Mouse (Mus musculus) bone marrow macrophage, adult 2 months (primary cell): ENCODE data around the gene Lpxn.

Experiments used
- CTCF ChIP-seq: IDR thresholded peaks from 2 replicates; pipeline ENCODE4 v1.5.1; 2012; ENCODE audit warnings: low read depth, mild to moderate bottlenecking, low read length, moderate library complexity
- POLR2A ChIP-seq: IDR thresholded peaks from 2 replicates; pipeline ENCODE4 v1.6.1; 2012; ENCODE audit warnings: mild to moderate bottlenecking, low read depth, low read length, borderline replicate concordance

GRCm38 (mm10) chr19:12806214-12806613 lies 10.2 kb downstream of the Lpxn start:
- TF ChIP-seq CTCF (no peak), POLR2A (no peak)
